ENCODE assay signal across 14 mouse cellular contexts in the genomic region with DNA sequence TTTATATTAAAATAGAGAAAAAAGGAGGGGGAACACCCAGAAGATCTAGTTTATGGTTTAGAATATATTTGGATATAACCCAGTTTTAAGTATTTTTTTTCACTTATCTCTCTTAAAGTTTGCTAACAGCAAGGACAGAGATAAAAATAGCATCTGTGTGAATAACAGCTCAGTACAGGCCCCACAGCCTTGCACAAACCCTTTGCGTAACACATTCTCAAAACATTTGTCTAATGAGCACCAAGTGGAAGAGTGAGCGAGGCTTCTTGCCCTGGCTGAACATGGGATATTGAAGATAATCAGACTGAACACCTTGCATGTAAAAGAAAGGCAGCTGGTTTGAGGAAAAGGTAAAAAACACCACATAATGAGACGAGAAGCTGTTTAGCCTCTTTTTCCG.
"Had no signal": no experiment of that assay in that cellular context is flagged by ENCODE, and none has a peak within 500 bp of the region (broad histone marks: within the 10 kb centered on the region; RNA-seq: fewer than 3 reads in every experiment).

No protein-coding gene starts in this region.

- H3K27ac ChIP-seq: layer of hippocampus, adult 2 months; limb, embryonic 12.5 days; liver, embryonic 14.5 days; midbrain, embryonic 15.5 days; neural tube, embryonic 12.5 days had no signal

- H3K9me3 ChIP-seq: limb, embryonic 12.5 days; midbrain, embryonic 15.5 days; neural tube, embryonic 12.5 days had no signal

- H3K4me2 ChIP-seq: limb, embryonic 12.5 days; midbrain, embryonic 11.5 days; midbrain, embryonic 15.5 days; neural tube, embryonic 12.5 days had no signal

- H3K36me3 ChIP-seq: limb, embryonic 12.5 days; midbrain, embryonic 15.5 days; neural tube, embryonic 12.5 days had no signal

- H3K27me3 ChIP-seq: limb, embryonic 12.5 days; midbrain, embryonic 15.5 days; neural tube, embryonic 12.5 days had no signal

- ATAC-seq: midbrain, embryonic 15.5 days had no signal

- H3K4me3 ChIP-seq: layer of hippocampus, adult 2 months; limb, embryonic 12.5 days; midbrain, embryonic 15.5 days; neural tube, embryonic 12.5 days had no signal

- H3K4me1 ChIP-seq: limb, embryonic 12.5 days; midbrain, embryonic 15.5 days; neural tube, embryonic 12.5 days had no signal

- DNase-seq: kidney, postnatal 10 days; kidney, postnatal 4 days; liver; lung, adult 18-20 months; lung, postnatal 10 days; right cerebral cortex, adult 18-20 months; right cerebral cortex, postnatal 25 days; thymus, postnatal 36 days had no signal

- H3K9ac ChIP-seq: limb, embryonic 12.5 days; liver, embryonic 14.5 days; midbrain, embryonic 15.5 days; neural tube, embryonic 12.5 days had no signal
